Mouse (Mus musculus) ES-Bruce4 (cell line): ENCODE measurements at regions not wholly inside any gene's neighbourhood (a gene's known extent, or its start where the extent isn't known, plus 50 kb on each side); places are given as distances from the start of the nearest gene placed in this dataset.

Experiments
- CTCF ChIP-seq: IDR thresholded peaks from one replicate; pipeline ENCODE4 v1.8.1; 2011; ENCODE audit warnings: low read depth, low read length
- EP300 ChIP-seq: IDR thresholded peaks from 2 replicates; pipeline ENCODE4 v1.6.1; 2011; ENCODE audit warnings: low read depth, low read length; ENCODE audit not compliant: insufficient read depth

DNA sequence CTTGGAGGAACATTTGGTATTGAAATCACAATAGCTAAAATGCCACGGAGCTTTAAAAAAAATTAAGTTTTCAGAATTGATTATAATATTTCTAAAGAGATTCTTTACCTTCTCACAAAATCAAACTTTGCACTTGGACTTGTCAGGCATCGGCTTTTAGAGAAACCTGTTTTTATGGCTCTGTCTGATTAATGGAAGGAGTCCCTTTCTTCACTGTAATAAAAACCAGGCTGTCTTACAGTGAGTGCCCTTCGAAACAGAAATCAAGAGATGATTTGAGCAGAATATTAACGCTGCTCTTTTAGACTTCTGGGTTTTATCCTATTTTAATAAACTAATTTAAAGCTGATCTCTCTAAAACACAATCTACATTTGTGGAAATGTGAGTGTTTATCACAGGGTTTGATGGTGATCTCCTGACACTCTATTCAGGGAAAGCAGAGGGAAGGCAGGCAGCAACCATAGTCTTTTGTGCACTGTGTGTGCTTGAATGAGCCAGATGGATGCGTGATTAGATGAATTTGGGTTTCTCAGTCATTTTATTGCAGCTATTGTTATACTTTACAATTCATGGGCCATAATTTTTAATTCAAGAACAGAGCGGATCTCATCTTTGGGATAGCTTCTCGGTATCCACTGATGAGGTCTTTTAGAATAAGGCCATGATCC lies 579.2 kb upstream of the Nrp1 start:
- TF ChIP-seq EP300 = no peak
- TF ChIP-seq CTCF = no peak
